Mouse (Mus musculus): Measurements from ENCODE around the gene Ubc. TPM values are rescaled to one million over a fixed set of nuclear protein-coding genes. Genes with fewer than 3 reads are reported as not detected.
"Not testable (repeated sequence)": the region's sequence is repeated elsewhere in the genome, so short reads cannot be mapped to it uniquely, and the experiment has no call there.

Gene Ubc
- total RNA-seq (2021), result 100 to 1,000 TPM; 650 to 744 TPM
- long read RNA-seq, experiment 1, transcript Ubc-202 (2 exons, 2,618 nt), result major isoform, 160 of 438 reads
- long read RNA-seq, experiment 1, partial matches to known transcripts, result 200 of 438 reads
- long read RNA-seq, experiment 1, other reads (novel, unspliced or antisense), result 77 of 438 reads
- long read RNA-seq, experiment 2, transcript Ubc-203 (2 exons, 2,581 nt), result minor isoform, 6 of 1,070 reads
- long read RNA-seq, experiment 2, transcript Ubc-202 (2 exons, 2,618 nt), result major isoform, 544 of 1,070 reads
- long read RNA-seq, experiment 2, partial matches to known transcripts, result 358 of 1,070 reads
- long read RNA-seq, experiment 2, other reads (novel, unspliced or antisense), result 162 of 1,070 reads

- DNase-seq (ENCODE audit: low spot score in 2 of 2), result peak; percentile 79 to 89
These were observed at the start of gene Ubc for GRCm38 (mm10) chr5:125389579-125390441. Gene Ubc, minus strand, starts transcription at chr5:125390202.

DNA sequence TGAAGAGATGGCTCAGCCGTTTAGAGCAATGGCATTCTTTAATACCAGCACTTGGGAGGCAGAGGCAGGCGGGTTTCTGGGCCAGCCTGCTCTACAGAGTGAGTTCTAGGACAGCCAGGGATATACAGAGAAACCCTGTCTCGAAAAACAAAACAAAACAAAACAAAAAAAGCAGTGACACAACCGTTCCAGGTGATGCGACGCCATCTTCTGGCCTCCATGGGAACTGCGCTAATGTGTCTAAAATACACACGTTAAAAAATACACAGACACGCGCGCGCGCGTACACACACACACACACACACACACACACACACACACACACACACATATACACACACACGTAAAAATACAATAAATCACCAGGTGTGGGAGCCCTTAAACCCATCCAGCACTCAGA lies 44.3 kb upstream of the Ubc start:
- DNase-seq (ENCODE audit: low spot score in 2 of 2), result not testable (repeated sequence)

DNA sequence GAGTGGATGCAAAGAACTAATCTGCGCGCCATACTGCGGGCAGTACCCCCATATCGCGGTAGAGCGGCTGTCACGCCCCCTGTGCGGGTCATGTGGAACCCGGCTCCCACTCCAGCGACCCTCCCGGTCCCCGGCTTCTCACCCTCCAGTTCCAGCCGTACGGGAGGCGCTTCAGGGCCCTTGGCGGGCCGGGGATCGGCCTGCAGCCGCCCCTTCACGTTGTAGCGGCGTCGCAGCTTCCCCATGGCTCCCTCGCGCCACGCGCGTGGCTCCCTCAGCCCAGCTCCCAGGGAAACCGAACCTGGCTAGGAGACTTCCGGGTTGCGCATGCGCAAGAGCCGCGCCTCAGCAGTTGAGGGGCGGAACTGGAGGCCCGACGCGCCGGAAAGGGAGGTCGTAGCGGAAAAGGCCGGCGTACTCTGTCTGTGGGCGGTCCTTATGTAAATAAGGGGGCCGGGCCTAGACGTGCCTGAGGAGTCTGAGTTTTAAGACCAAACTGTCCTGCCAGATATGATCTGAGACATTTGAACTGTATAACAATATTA lies 43.9 kb upstream of the Ubc start, which contains the start of gene Dhx37:
Dhx37 (minus strand) TSS at position 329 of the 545 bp plus-strand sequence.
- DNase-seq (ENCODE audit: low spot score in 2 of 2), result peak; percentile 88 to 93

GRCm38 (mm10) chr5:125432324-125432723 lies 42.3 kb upstream of the Ubc start:
- not testable (repeated sequence) for DNase-seq (ENCODE audit: low spot score in 2 of 2)

DNA sequence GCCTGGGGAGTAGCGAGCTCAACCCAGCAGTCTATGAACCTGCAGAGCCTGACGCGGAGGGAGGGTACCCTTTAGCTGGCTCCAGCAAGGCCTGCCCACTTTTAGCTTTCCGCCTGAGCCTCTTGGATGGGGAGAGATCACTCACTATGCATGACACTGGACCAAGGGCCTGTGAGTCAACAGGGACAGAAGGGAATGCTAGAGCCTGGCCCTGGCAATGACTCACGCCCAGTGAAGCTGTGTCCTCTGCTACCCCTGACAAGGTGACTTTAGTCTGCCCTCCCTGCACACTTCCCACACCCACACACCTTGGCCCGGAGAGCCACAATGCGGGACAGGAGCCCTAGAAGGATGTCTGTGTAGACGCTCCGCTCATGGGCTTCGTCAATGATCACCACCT lies 36.3 kb upstream of the Ubc start:
- DNase-seq (ENCODE audit: low spot score in 2 of 2), result no peak

- DNase-seq (ENCODE audit: low spot score in 2 of 2), result no peak
These were observed 35.8 kb upstream of the Ubc start for GRCm38 (mm10) chr5:125425698-125426276.

DNA sequence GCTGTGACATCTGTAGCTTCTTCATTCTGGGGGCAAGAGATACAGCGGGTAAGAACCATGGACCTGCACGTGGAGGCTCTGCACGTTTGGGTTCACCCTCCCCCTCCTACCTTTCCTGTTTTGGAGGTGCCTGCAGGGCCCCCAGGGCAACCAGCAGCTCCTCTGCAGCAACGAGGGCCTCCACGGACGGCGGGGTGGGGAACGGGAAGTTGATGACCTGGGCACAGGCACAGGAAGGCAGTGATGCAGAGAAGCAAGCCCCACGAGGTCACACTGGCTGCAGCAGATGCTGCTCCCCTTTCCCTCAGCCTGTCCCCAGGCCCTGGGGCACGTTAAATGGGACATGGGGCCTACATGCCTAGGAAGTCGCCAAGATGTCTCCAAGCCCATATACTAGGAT lies 29.1 kb upstream of the Ubc start:
- no peak for DNase-seq (ENCODE audit: low spot score in 2 of 2)

GRCm38 (mm10) chr5:125418636-125419035 lies 28.6 kb upstream of the Ubc start:
- DNase-seq (ENCODE audit: low spot score in 2 of 2), result no peak

- DNase-seq (ENCODE audit: low spot score in 2 of 2), result no peak
These were observed 26.2 kb upstream of the Ubc start for GRCm38 (mm10) chr5:125416183-125416582.

DNA sequence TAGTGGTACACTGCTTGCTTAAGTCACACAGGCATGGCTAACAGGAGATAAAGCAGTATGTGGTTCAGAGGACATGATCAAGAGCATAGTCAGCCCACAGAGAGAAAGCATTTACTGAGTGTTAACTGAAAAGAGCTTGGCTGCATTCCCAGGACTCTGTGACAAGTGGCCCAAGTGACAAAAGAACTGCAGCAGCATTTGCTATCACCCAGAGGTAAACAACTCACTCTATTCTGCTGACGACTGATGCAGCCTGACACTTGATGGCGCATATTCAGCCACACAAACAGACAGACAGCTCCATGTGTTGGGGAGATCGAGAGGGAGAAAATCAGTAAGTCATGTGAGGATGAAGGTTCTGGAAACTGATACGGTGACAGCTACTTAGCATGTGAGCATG lies 23.8 kb upstream of the Ubc start:
- no peak for DNase-seq (ENCODE audit: low spot score in 2 of 2)

- not testable (repeated sequence) for DNase-seq (ENCODE audit: low spot score in 2 of 2)
These were observed 22.5 kb upstream of the Ubc start for GRCm38 (mm10) chr5:125412536-125412935.

- DNase-seq (ENCODE audit: low spot score in 2 of 2), result peak in 1 of 2 experiments; percentile 59
These were observed 22.0 kb upstream of the Ubc start for GRCm38 (mm10) chr5:125411972-125412530.

DNA sequence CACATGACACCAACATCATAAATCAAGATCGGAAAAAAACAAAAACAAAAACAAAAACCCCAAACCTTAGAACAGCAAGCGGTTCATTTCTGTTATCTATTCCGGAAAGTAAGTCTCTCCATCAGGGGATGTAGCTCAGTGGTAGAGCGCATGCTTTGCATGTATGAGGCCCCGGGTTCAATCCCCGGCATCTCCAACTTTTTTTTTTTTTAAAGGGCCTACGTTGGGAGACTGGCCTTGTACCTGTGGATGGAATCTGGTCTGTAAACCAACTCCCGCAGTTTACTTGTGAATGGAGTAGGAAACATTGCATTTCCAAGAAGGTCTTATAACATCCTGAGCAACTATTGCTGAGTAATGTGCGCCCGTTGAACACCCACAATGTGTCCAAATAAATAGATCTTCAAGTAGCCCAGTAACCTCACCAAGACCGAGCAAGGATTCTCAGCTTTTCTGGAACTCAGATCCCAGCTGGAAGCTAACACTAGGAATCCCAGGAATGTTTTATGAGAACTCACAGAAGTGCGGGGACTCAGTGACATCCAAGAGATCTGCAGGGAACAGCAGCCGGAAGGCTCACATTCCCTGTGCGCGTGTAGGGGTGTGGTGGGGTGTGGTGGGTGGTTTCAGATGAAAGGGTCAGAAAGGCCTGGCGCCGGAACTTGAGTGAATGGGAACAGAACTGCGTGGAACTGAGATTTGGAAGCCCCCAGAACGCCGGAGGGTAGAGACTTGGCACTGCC lies 19.5 kb upstream of the Ubc start:
- no peak for DNase-seq (ENCODE audit: low spot score in 2 of 2)

DNA sequence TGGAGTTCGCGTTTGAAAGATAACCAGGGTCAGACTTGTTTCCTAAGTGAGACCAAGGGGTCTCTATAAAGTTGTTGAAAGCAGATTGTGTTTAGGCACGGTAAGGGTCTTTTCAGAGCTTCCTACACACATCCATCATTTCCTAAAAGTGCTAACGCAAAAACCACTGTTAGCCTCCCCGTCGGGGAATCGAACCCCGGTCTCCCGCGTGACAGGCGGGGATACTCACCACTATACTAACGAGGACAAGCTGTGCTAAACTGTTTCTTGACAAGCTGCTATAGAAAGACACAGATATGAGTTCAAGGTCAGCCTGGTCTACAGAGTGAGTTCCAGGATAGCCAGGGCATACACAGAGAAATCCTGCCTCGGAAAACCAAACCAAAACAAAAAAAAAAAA lies 18.8 kb upstream of the Ubc start:
- peak; percentile 69 to 73 for DNase-seq (ENCODE audit: low spot score in 2 of 2)

DNA sequence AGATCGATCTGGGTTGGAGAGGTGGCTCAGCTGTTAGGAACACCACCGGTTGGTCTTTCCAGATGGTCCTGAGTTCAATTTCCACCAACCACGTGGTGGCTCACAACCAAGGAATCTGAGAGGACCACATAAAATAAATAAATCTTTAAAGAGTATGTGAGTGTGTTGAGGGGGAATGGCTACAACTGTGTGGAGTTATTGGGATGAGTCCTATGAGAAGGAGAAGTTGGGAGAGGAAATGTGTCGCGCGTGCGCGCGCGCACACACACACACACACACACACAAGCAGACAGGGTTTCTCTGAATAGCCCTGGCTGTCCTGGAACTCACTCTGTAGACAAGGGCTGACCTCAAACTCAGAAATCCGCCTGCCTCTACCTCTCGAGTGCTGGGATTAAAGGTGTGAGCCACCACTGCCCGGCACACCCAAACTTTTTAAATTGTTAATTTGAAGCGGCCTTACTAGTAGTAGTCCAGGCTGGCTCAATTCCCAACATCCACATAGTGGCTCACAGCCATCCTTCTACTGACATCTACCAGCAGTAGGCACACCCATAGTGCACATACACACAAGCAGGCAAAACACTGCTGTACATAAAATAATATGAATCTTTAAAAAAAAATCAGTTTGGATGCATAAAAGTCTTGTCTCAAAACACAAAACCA lies 18.0 kb upstream of the Ubc start:
- no peak for DNase-seq (ENCODE audit: low spot score in 2 of 2)

DNA sequence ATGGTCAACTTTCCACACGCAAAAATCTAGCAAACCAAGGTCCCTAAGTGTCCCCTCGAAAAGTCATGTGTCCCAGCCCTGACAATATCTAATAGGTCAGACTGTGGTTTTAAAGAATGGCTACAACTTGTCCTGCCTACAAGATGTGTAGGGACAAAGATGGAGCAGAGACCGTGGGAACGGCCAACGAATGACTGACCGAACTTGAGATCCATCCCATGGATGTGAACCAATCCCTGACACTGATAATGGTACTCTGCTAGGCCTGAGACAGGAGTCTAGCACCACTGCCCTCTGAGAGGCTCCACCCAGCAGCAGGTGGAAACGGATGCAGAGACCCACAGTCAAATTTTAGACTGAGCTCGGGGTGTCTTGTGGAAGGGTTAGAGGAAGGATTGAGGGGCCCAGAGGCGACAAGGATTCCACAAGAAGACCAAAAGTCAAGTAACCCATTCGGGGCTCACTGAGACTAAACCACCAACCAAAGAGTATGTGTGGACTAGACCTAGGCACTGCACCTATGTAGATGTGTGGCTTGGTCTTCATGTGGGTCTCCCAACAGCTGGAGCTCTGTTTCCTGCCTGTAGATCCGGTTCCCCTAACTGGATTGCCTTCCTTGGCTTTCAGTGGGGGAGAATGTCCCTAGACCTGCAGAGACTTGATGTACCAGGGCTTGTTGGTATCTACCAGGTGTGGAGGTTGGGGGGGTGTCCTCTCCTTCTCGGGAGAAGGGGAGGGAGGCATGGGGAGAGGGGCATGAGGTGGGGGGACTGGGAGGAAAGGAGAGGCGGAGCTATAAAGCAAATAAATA lies 17.2 kb upstream of the Ubc start:
- DNase-seq (ENCODE audit: low spot score in 2 of 2), result no peak

DNA sequence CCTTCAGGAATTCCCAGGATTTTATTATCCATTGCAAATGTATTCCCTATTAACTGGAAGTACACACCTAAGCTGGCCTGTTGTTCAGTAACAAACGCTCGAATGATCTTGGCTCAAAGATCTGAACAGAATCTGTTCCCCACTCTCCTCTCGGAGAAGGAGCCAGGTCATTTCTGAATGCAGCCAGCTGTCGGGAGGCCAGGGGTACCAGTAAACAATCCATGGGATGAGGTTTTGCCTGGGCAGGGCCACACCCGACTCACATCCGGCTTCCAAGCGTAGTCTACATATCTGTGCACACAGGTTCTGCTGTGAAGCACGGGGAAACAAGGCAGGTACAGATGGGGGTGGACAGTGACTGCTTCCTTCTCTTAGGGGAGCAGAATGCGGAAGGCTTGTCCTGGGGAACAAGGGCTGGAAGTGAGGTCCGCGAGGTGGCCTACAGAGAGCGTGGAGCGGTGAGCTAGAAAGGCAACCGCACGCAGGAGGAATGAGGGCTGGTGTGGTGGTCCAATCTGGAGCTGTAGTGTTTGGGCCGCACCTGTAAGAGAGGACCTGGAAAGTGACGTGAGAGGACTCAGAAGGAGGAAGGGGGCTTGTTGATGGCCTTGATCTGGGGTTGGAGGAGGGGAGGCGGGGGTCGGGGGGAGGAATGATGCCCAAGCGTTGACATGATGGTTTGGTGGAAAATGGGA lies 16.5 kb upstream of the Ubc start:
- DNase-seq (ENCODE audit: low spot score in 2 of 2), result peak in 1 of 2 experiments; percentile 58

GRCm38 (mm10) chr5:125405546-125406248 lies 15.7 kb upstream of the Ubc start:
- DNase-seq (ENCODE audit: low spot score in 2 of 2), result peak; percentile 75 to 82
